Mouse (Mus musculus) E14TG2a.4 (cell line): ENCODE data around the gene Camk2b.
"Not testable (repeated sequence)": the region's sequence is repeated elsewhere in the genome, so short reads cannot be mapped to it uniquely, and the experiment has no call there.

Source experiments
- H3K27me3 ChIP-seq: 2 replicates; pipeline ENCODE4 v1.6.1; 2014; ENCODE audit warnings: low read length, control low read depth; ENCODE audit not compliant: insufficient read depth
- H3K36me3 ChIP-seq: 2 replicates; pipeline ENCODE4 v1.6.1; 2014; ENCODE audit warnings: low read length, control low read depth; ENCODE audit not compliant: insufficient read depth
- H3K4me1 ChIP-seq: replicated peaks from 2 replicates; pipeline ENCODE4 v1.6.1; 2014; ENCODE audit warnings: low read depth, low read length, control low read depth
- H3K4me3 ChIP-seq: replicated peaks from 2 replicates; pipeline ENCODE4 v1.5.1; 2014; ENCODE audit warnings: mild to moderate bottlenecking, low read length
- H3K9me3 ChIP-seq: 2 replicates; pipeline ENCODE4 v1.6.1; 2014; ENCODE audit warnings: low read length, control low read depth
- CTCF ChIP-seq: conservative IDR thresholded peaks from 2 replicates; pipeline ENCODE4 v1.5.1; 2014; ENCODE audit warnings: low read length
- NANOG ChIP-seq: IDR thresholded peaks from 2 replicates; pipeline ENCODE4 v1.6.1; 2014; ENCODE audit warnings: borderline replicate concordance, low read length, mixed read lengths
- POU5F1 ChIP-seq: IDR thresholded peaks from 2 replicates; pipeline ENCODE4 v1.6.1; 2014; ENCODE audit warnings: low read length, borderline replicate concordance

Camk2b gene

DNA sequence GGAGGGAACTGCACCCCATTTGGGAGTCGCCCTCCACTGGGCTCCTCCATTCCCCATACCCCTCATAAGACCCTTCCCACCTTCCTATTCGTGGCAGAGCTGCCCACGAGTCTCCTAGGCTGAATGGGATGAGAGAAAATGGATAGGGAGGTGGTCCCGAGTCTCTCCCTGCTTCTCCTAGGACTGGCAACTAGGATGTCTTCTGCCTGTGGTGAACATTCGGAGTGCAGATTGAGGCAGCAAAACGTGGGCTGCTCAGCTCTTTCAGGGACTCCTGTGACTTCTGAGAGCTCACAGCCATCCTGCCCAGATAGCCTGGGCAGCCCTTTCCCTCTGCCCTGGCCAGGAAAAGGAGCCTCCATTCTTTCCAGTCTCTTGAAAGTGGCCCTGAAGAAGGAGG is at the start of gene Camk2b:
Camk2b (minus strand) TSS at position 187 of the 400 bp plus-strand sequence.
- H3K4me1 ChIP-seq, result peaks cover 80% of the 10 kb centered on the region
- H3K36me3 ChIP-seq, result no peaks in the 10 kb centered on the region
- no peaks in the 10 kb centered on the region for H3K9me3 ChIP-seq
- H3K4me3 ChIP-seq, result peak within 1 kb of the TSS; percentile 92
- peaks cover 42% of the 10 kb centered on the region for H3K27me3 ChIP-seq
- no peak for TF ChIP-seq POU5F1
- no peak for TF ChIP-seq NANOG
- TF ChIP-seq CTCF, result no peak

DNA sequence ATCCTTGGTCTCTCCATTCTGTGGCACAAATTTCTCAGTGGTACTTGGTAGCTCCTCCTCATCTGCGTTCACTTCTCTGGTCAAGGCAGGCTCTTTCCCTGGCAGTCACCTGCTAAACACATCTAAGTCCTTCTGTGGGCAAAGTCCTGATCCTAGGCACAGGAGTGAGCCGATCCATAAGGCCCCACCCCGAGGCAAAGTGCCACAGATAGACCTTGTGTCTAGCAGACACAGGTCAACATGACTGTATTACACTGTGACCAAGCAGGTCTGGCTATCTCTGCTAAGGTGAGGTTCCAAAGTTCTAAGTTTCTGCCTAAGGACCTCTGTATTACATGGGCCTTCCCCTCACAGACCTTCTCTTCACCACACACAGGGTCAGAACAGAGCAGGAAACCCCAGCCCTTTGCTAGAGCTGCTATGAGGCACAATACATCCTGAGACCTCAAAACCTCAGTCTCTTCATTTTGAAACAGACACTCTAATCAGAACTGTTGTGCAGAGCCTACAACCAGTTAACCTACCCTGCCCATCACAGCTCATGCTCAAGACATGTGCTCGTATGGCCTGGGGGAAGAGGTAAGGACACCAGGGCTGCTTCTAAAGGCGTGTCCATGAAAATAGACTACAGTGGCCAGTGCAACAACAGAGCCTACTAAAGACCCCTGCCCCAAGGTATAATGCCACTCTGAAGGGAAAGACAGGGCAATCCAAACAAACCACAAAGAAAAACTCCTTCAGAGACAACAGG is 45.7 kb upstream of the Camk2b start:
- peaks cover 25% of the 10 kb centered on the region for H3K4me1 ChIP-seq

DNA sequence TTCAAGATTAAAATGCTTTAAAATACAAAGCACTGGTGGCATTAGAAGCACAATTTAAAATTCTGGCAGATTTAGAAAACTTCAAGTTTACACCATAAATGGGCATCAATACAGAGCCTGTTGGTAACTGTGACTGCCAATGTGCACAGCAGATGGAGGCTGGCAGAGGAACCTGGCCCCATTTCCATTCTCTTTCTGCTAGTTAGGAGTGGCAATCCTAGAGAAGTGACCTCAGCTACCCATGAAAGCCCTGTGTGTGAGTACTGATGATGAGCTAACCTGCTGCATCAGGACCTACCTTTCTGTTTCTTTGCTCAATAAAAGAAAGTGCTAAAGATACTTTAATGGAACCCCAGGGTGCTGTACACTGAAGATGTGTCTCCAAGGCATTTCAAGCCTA is 43.8 kb upstream of the Camk2b start:
- no peak for TF ChIP-seq CTCF
- TF ChIP-seq POU5F1, result no peak
- no peak for TF ChIP-seq NANOG
- peaks cover 25% of the 10 kb centered on the region for H3K4me1 ChIP-seq
- H3K9me3 ChIP-seq, result no peaks in the 10 kb centered on the region
- peaks cover 99% of the 10 kb centered on the region for H3K36me3 ChIP-seq
- no peaks in the 10 kb centered on the region for H3K27me3 ChIP-seq
- no peak overlapping the region for H3K4me3 ChIP-seq

More for the DNA sequence above, 45.7 kb upstream of the Camk2b start:
- TF ChIP-seq CTCF (no peak), NANOG (no peak), POU5F1 (no peak)
- Histone ChIP-seq H3K9me3 (no peaks in the 10 kb centered on the region), H3K36me3 (peaks cover 87% of the 10 kb centered on the region), H3K27me3 (no peaks in the 10 kb centered on the region), H3K4me3 (no peak overlapping the region)

DNA sequence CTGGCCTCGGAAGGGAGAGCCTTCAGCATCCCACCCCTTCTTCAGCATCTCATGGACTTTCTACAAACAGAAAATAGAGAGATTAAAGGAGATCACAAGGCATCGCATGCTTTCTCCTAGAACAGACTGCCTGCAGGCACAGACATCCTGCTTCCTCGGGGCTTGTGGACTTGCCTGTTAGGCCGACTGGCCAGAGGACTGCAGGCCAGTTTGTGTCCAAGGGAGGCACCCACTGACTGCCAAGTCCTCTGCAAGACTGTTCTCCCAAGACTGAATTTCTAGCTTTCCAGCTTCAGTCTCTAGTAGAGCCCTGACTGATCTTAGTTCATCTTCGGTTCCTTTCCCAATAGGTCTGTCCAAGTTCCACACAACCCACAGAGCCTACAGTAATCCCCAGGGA is 42.1 kb upstream of the Camk2b start:
- Histone ChIP-seq H3K36me3 (peaks cover 97% of the 10 kb centered on the region), H3K4me1 (peaks cover 25% of the 10 kb centered on the region), H3K27me3 (no peaks in the 10 kb centered on the region), H3K4me3 (no peak overlapping the region), H3K9me3 (no peaks in the 10 kb centered on the region)
- TF ChIP-seq NANOG (no peak), POU5F1 (no peak), CTCF (no peak)

DNA sequence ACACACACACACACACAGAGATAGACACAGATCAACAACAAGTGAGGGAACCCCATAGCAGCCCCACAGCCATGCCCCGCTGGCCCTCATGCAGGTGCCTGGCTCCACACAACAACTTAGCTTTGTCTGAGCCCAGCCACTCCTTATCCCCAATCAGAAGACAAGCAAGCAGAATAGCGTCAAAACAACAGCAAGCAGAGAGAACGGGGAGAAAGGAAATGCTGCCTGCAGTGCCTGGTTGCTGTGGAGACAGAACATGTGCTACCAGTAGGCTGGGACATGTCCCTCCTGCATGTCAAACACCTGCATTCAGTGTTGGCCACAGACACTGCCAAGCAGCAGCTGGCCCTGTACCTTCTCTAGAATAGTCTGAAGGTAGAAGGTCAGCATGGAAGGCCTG is 41.6 kb upstream of the Camk2b start:
- Histone ChIP-seq H3K4me3 (no peak overlapping the region), H3K36me3 (peaks cover 91% of the 10 kb centered on the region), H3K4me1 (peaks cover 25% of the 10 kb centered on the region), H3K9me3 (no peaks in the 10 kb centered on the region), H3K27me3 (no peaks in the 10 kb centered on the region)
- TF ChIP-seq CTCF (no peak), POU5F1 (no peak), NANOG (no peak)

DNA sequence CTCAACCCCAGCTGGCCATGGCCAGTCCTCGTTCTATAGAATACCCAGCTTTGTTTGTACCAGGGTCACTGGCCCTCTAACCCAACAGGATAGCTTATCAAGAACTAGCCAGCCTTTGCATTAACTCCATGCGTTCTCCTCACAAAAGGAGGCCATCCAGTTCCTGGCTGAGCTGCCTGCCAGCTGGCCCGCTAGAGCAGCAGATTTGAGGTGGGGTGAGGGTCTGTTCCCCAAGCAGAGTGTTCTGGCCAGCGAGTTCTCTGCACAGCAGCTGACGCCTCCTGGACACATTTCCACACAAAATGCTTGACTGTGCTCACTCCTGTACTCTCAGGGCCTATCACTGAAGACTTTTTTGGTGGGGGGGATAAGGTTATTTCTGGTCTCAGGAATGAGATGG is 38.6 kb upstream of the Camk2b start:
- H3K27me3 ChIP-seq, result no peaks in the 10 kb centered on the region
- no peak overlapping the region for H3K4me3 ChIP-seq
- peaks cover 9% of the 10 kb centered on the region; the same call in 1 of the 2 replicates for H3K4me1 ChIP-seq
- TF ChIP-seq CTCF, result no peak
- no peak for TF ChIP-seq POU5F1
- no peak for TF ChIP-seq NANOG
- peaks cover 62% of the 10 kb centered on the region for H3K36me3 ChIP-seq
- H3K9me3 ChIP-seq, result no peaks in the 10 kb centered on the region

DNA sequence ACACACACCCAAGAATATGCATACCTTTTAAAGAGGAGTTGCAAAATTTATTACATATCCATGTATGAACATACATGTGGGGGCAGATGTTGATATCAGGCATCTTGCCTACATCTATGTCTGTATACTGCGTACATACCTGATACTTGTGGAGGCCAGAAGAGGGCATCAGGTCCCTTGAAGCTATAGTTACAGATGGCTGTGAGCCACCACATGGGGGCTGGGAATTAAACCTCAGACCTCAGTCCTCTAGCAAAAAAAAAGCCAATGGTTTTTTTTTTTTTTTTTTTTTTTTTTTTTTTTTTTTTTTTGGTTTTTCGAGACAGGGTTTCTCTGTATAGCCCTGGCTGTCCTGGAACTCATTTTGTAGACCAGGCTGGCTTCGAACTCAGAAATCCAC is 30.5 kb upstream of the Camk2b start:
- not testable (repeated sequence) for H3K4me1 ChIP-seq, H3K36me3 ChIP-seq, H3K9me3 ChIP-seq, H3K27me3 ChIP-seq, H3K4me3 ChIP-seq

DNA sequence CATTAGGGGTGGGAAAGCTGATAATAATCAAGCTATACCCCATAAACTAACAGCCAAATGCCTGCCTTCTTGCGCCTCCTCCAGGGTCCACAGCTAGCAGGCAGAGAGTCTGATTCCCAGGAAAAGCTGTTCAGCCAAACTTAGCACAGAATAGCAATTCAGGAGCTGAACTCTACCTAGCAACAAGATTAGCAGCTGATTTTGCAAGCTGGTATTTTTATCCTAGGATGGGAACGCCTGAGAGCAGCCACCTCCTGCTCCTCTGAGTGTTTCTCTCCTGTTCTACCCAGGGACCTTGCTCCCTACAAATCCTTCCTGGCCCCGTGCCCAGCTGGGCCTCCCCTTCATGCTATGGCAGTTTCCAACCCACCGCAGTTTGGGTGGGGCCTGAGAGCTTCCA is 20.8 kb upstream of the Camk2b start:
- H3K27me3 ChIP-seq, result peaks cover 2% of the 10 kb centered on the region; the same call in 1 of the 2 replicates
- no peaks in the 10 kb centered on the region for H3K4me1 ChIP-seq
- no peaks in the 10 kb centered on the region for H3K9me3 ChIP-seq
- H3K36me3 ChIP-seq, result no peaks in the 10 kb centered on the region
- no peak overlapping the region for H3K4me3 ChIP-seq
- no peak for TF ChIP-seq NANOG
- no peak for TF ChIP-seq POU5F1
- no peak for TF ChIP-seq CTCF

DNA sequence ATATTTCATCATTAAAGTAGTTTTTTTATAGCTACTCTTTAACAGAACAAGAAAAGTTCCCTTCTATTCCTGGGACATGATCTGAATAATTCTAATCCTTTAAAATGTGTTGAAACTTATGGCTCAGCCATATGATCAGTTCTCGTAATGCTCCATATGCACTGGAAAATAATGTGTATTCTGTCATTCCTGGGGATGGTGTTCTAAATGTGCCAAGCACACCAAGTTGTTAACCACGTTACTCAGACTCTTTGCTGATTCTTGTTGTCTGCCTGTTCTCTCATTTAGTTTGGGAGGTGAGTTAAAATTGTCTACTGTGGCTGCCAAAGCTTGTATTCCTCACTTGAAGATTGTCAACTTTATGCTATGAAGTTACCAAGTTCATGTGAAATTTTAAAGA is 12.6 kb upstream of the Camk2b start:
- no peak overlapping the region for H3K4me3 ChIP-seq
- no peaks in the 10 kb centered on the region for H3K9me3 ChIP-seq
- H3K27me3 ChIP-seq, result 0 out of 2 replicates have a peak, but pooled peaks cover 4% of the 10 kb centered on the region
- TF ChIP-seq POU5F1 (no peak), CTCF (no peak), NANOG (no peak)
- H3K36me3 ChIP-seq, result no peaks in the 10 kb centered on the region
- H3K4me1 ChIP-seq, result no peaks in the 10 kb centered on the region
